Mouse (Mus musculus) retina, embryonic 14.5 days (tissue): Measurements from ENCODE around the gene Herc6.

Source experiments
- DNase-seq: peaks from one replicate; pipeline ENCODE4 v3.0.0-alpha.2; 2015; ENCODE audit warnings: low spot score

The Herc6 gene

GRCm38 (mm10) chr6:57581595-57581994 lies 795 bp downstream of the Herc6 start:
- no peak for DNase-seq

GRCm38 (mm10) chr6:57582356-57582755 lies 1.6 kb downstream of the Herc6 start:
- no peak for DNase-seq

GRCm38 (mm10) chr6:57605546-57606307 lies 24.9 kb downstream of the Herc6 start:
- no peak for DNase-seq

GRCm38 (mm10) chr6:57607999-57608398 lies 27.2 kb downstream of the Herc6 start:
- no peak for DNase-seq

- peak; percentile 4 for DNase-seq
These were observed 28.8 kb downstream of the Herc6 start for GRCm38 (mm10) chr6:57609631-57610030.

- DNase-seq, result no peak
These were observed 35.0 kb downstream of the Herc6 start for GRCm38 (mm10) chr6:57615788-57616187.

- no peak for DNase-seq
These were observed 58.7 kb downstream of the Herc6 start for GRCm38 (mm10) chr6:57639531-57639930.

GRCm38 (mm10) chr6:57641789-57642188 lies 61.0 kb downstream of the Herc6 start:
- DNase-seq, result no peak

GRCm38 (mm10) chr6:57647256-57647655 lies 66.5 kb downstream of the Herc6 start:
- DNase-seq, result no peak

- no peak for DNase-seq
These were observed 80.5 kb downstream of the Herc6 start for GRCm38 (mm10) chr6:57661295-57661694.

GRCm38 (mm10) chr6:57684156-57684555 lies 103.4 kb downstream of the Herc6 start:
- no peak for DNase-seq

GRCm38 (mm10) chr6:57691467-57692261 lies 110.9 kb downstream of the Herc6 start, which contains the start of gene Pyurf:
TSS of gene Pyurf (minus strand) at chr6:57692078.
- peak; percentile 83 for DNase-seq

GRCm38 (mm10) chr6:57693116-57693515 lies 112.3 kb downstream of the Herc6 start:
- DNase-seq, result no peak

- DNase-seq, result peak; percentile 18
These were observed 120.9 kb downstream of the Herc6 start for GRCm38 (mm10) chr6:57701686-57702085.

GRCm38 (mm10) chr6:57702376-57702742 lies 121.6 kb downstream of the Herc6 start, which contains the start of gene Lancl2:
TSS of gene Lancl2 (plus strand) at chr6:57702540.
- no peak for DNase-seq

GRCm38 (mm10) chr6:57702743-57703499 lies 122.1 kb downstream of the Herc6 start:
- DNase-seq, result peak; percentile 93

GRCm38 (mm10) chr6:57703703-57704102 lies 122.9 kb downstream of the Herc6 start:
- DNase-seq, result no peak

- DNase-seq, result no peak
These were observed 125.9 kb downstream of the Herc6 start for GRCm38 (mm10) chr6:57706721-57707120.

GRCm38 (mm10) chr6:57711726-57712125 lies 130.9 kb downstream of the Herc6 start:
- no peak for DNase-seq
